Mouse (Mus musculus) hindbrain, embryonic 12.5 days (tissue): Measurements from ENCODE around the gene Snap23. TPM values are rescaled to one million over a fixed set of nuclear protein-coding genes. Genes with fewer than 3 reads are reported as not detected.

Experiments
- ATAC-seq: fragments of 200-750 bp; cut with Nextera tagmentation; 2 replicates; pipeline ENCODE4 v1.8.0; 2017; ENCODE audit warnings: moderate TSS enrichment; ENCODE audit not compliant: low FRiP score
- H3K27ac ChIP-seq: fragments of 300-500 bp; sonication (generic); 2 replicates; pipeline ENCODE4 v1.5.1; 2016; ENCODE audit warnings: mild to moderate bottlenecking
- H3K27me3 ChIP-seq: fragments of 300-500 bp; sonication (generic); 2 replicates; pipeline ENCODE4 v1.6.1; 2016; ENCODE audit warnings: mild to moderate bottlenecking
- H3K36me3 ChIP-seq: fragments of 300-500 bp; sonication (generic); 2 replicates; pipeline ENCODE4 v1.6.1; 2016; ENCODE audit warnings: mild to moderate bottlenecking
- H3K4me1 ChIP-seq: fragments of 300-500 bp; sonication (generic); 2 replicates; pipeline ENCODE4 v1.6.1; 2016
- H3K4me2 ChIP-seq: fragments of 300-500 bp; sonication (generic); replicated peaks from 2 replicates; pipeline ENCODE4 v1.6.1; 2016; ENCODE audit warnings: mild to moderate bottlenecking
- H3K4me3 ChIP-seq: fragments of 300-500 bp; sonication (generic); 2 replicates; pipeline ENCODE4 v1.5.1; 2016; ENCODE audit warnings: mild to moderate bottlenecking
- H3K9ac ChIP-seq: fragments of 300-500 bp; sonication (generic); 2 replicates; pipeline ENCODE4 v1.6.1; 2016; ENCODE audit warnings: mild to moderate bottlenecking, moderate library complexity
- H3K9me3 ChIP-seq: fragments of 300-500 bp; sonication (generic); replicated peaks from 2 replicates; pipeline ENCODE4 v1.6.1; 2016; ENCODE audit warnings: mild to moderate bottlenecking
- WGBS: fragments of 180-500 bp; shearing (Covaris S2); methylation state at CpG from one replicate; pipeline ENCODE4 v1.1.7; 2016; 5-methylcytosine and 5-hydroxymethylcytosine counted together
- polyA plus RNA-seq: library from polyadenylated mRNA; unstranded; fragments of >200 nt; fragmentation: Nextera tagmentation; extraction: Ambion mirVana; gene quantifications from 2 replicates; pipeline ENCODE4 v1.2.1, GENCODE M21; 2016

Snap23 gene
- polyA plus RNA-seq, 1 experiment from 2014 or later: 40.7 TPM

GRCm38 (mm10) chr2:120630655-120631054 lies 63.2 kb downstream of the Snap23 start:
- 0 out of 2 replicates have a peak, but pooled peaks cover 2% of the 10 kb centered on the region for H3K4me1 ChIP-seq
- H3K36me3 ChIP-seq: peaks cover 4% of the 10 kb centered on the region; the same call in 1 of the 2 replicates
- no peaks in the 10 kb centered on the region for H3K27me3 ChIP-seq
- no peak for ATAC-seq
- H3K4me3 ChIP-seq: no peak overlapping the region
- H3K27ac ChIP-seq: no peak overlapping the region
- no peak overlapping the region for H3K9ac ChIP-seq
- H3K4me2 ChIP-seq: no peak overlapping the region
- no peaks in the 10 kb centered on the region for H3K9me3 ChIP-seq
- 71% methylated on average over 2 of the region's 2 CpGs for WGBS

GRCm38 (mm10) chr2:120631521-120631920 lies 64.0 kb downstream of the Snap23 start:
- Histone ChIP-seq H3K27me3 (no peaks in the 10 kb centered on the region), H3K9ac (no peak overlapping the region), H3K27ac (no peak overlapping the region), H3K9me3 (no peaks in the 10 kb centered on the region), H3K4me1 (0 out of 2 replicates have a peak, but pooled peaks cover 2% of the 10 kb centered on the region), H3K36me3 (peaks cover 4% of the 10 kb centered on the region; the same call in 1 of the 2 replicates), H3K4me2 (no peak overlapping the region), H3K4me3 (no peak overlapping the region)
- no peak for ATAC-seq
- WGBS: 83% methylated on average over 2 of the region's 2 CpGs

GRCm38 (mm10) chr2:120631957-120632356 lies 64.5 kb downstream of the Snap23 start:
- peaks cover 4% of the 10 kb centered on the region; the same call in 1 of the 2 replicates for H3K36me3 ChIP-seq
- WGBS: 93% methylated on average over 4 of the region's 4 CpGs
- ATAC-seq: no peak
- no peaks in the 10 kb centered on the region for H3K27me3 ChIP-seq
- H3K27ac ChIP-seq: no peak overlapping the region
- H3K9me3 ChIP-seq: no peaks in the 10 kb centered on the region
- H3K9ac ChIP-seq: no peak overlapping the region
- 0 out of 2 replicates have a peak, but pooled peaks cover 2% of the 10 kb centered on the region for H3K4me1 ChIP-seq
- no peak overlapping the region for H3K4me3 ChIP-seq
- no peak overlapping the region for H3K4me2 ChIP-seq

- no peak overlapping the region for H3K4me3 ChIP-seq
- H3K36me3 ChIP-seq: no peaks in the 10 kb centered on the region
- H3K9ac ChIP-seq: no peak overlapping the region
- ATAC-seq: no peak
- no peaks in the 10 kb centered on the region for H3K9me3 ChIP-seq
- H3K4me2 ChIP-seq: no peak overlapping the region
- no peaks in the 10 kb centered on the region for H3K27me3 ChIP-seq
- H3K4me1 ChIP-seq: no peaks in the 10 kb centered on the region
- no peak overlapping the region for H3K27ac ChIP-seq
- WGBS: 90% methylated on average over 8 of the region's 8 CpGs
Measured at GRCm38 (mm10) chr2:120640835-120641234, 73.4 kb downstream of the Snap23 start.

- H3K4me2 ChIP-seq: no peak overlapping the region
- no peak overlapping the region for H3K4me3 ChIP-seq
- no peak for ATAC-seq
- H3K27me3 ChIP-seq: no peaks in the 10 kb centered on the region
- no peaks in the 10 kb centered on the region for H3K4me1 ChIP-seq
- no peak overlapping the region for H3K9ac ChIP-seq
- 74% methylated on average over 7 of the region's 7 CpGs for WGBS
- H3K36me3 ChIP-seq: no peaks in the 10 kb centered on the region
- H3K9me3 ChIP-seq: no peaks in the 10 kb centered on the region
- no peak overlapping the region for H3K27ac ChIP-seq
Measured at GRCm38 (mm10) chr2:120643836-120644235, 76.4 kb downstream of the Snap23 start.

- no peaks in the 10 kb centered on the region for H3K27me3 ChIP-seq
- H3K4me1 ChIP-seq: no peaks in the 10 kb centered on the region
- no peaks in the 10 kb centered on the region for H3K36me3 ChIP-seq
- H3K27ac ChIP-seq: no peak overlapping the region
- ATAC-seq: no peak
- H3K4me3 ChIP-seq: no peak overlapping the region
- no peak overlapping the region for H3K9ac ChIP-seq
- 74% methylated on average over 4 of the region's 4 CpGs for WGBS
- H3K9me3 ChIP-seq: no peaks in the 10 kb centered on the region
- H3K4me2 ChIP-seq: no peak overlapping the region
Measured at GRCm38 (mm10) chr2:120646777-120647176, 79.3 kb downstream of the Snap23 start.

Other genes starting within 250 kb of the Snap23 start
- 44.0 and 46.6 TPM in 2 replicates for gene Vps39, start 214.5 kb upstream of the Snap23 start, polyA plus RNA-seq
- gene Ganc, start 163.8 kb upstream of the Snap23 start, polyA plus RNA-seq: 9.0 and 10.1 TPM in 2 replicates
- gene Tmem87a, start 163.6 kb upstream of the Snap23 start, polyA plus RNA-seq: 7.3 and 8.2 TPM in 2 replicates
- 1.3 and 2.0 TPM in 2 replicates for gene Capn3, start 111.7 kb upstream of the Snap23 start, polyA plus RNA-seq
- gene Zfp106, start 3.8 kb upstream of the Snap23 start, polyA plus RNA-seq: 58.3 and 62.4 TPM in 2 replicates
- gene Haus2, start 41.7 kb downstream of the Snap23 start, polyA plus RNA-seq: 31.3 and 32.2 TPM in 2 replicates
- 35.6 and 38.6 TPM in 2 replicates for gene Lrrc57, start 41.8 kb downstream of the Snap23 start, polyA plus RNA-seq
- 6.0 and 6.3 TPM in 2 replicates for gene Stard9, start 61.5 kb downstream of the Snap23 start, polyA plus RNA-seq